Mouse (Mus musculus) lung, postnatal 36 days (tissue): ENCODE data around the gene 2310034C09Rik.
"Not testable (repeated sequence)": the region's sequence is repeated elsewhere in the genome, so short reads cannot be mapped to it uniquely, and the experiment has no call there.

Experiments used
- DNase-seq: peaks from one replicate; pipeline ENCODE4 v3.0.0; 2022; ENCODE audit warnings: mixed read lengths

Gene 2310034C09Rik

GRCm38 (mm10) chr16:88758547-88758946, at the start of gene 2310034C09Rik:
Gene 2310034C09Rik, plus strand, starts transcription at chr16:88758847.
- not testable (repeated sequence) for DNase-seq

- peak; percentile 7 for DNase-seq
These were observed 47.9 kb upstream of the 2310034C09Rik start for GRCm38 (mm10) chr16:88710757-88711156.

GRCm38 (mm10) chr16:88711245-88711644, 47.4 kb upstream of the 2310034C09Rik start:
- DNase-seq: no peak

- no peak for DNase-seq
These were observed 42.1 kb upstream of the 2310034C09Rik start for GRCm38 (mm10) chr16:88716549-88716948.

- DNase-seq: no peak
These were observed 38.6 kb upstream of the 2310034C09Rik start for GRCm38 (mm10) chr16:88720031-88720430.

- DNase-seq: no peak
These were observed 29.8 kb upstream of the 2310034C09Rik start, which contains the start of gene Krtap13-1 for GRCm38 (mm10) chr16:88728812-88729275. Gene Krtap13-1, plus strand, starts transcription at chr16:88728862.

- DNase-seq: no peak
These were observed 23.3 kb upstream of the 2310034C09Rik start for GRCm38 (mm10) chr16:88735391-88735790.

GRCm38 (mm10) chr16:88744750-88745340, 13.8 kb upstream of the 2310034C09Rik start:
- peak; percentile 64 for DNase-seq

GRCm38 (mm10) chr16:88747943-88748342, 10.7 kb upstream of the 2310034C09Rik start:
- no peak for DNase-seq

GRCm38 (mm10) chr16:88751535-88751934, 7.1 kb upstream of the 2310034C09Rik start, which contains the start of gene Krtap13:
Gene Krtap13, minus strand, starts transcription at chr16:88751635.
- not testable (repeated sequence) for DNase-seq

- DNase-seq: no peak
These were observed 15.5 kb downstream of the 2310034C09Rik start, which contains the start of gene 2310057N15Rik for GRCm38 (mm10) chr16:88774106-88774505. Gene 2310057N15Rik, minus strand, starts transcription at chr16:88774206.

- no peak for DNase-seq
These were observed 18.9 kb downstream of the 2310034C09Rik start, which contains the start of gene Gm5965 for GRCm38 (mm10) chr16:88777596-88777995. Gene Gm5965, plus strand, starts transcription at chr16:88777896.

GRCm38 (mm10) chr16:88786786-88787185, 28.1 kb downstream of the 2310034C09Rik start:
- DNase-seq: no peak
